Mouse (Mus musculus): Measurements from ENCODE around the gene Top2a.
A peak's percentile ranks its signal among the peaks of the same experiment; 100 is the strongest.

Gene Top2a

DNA sequence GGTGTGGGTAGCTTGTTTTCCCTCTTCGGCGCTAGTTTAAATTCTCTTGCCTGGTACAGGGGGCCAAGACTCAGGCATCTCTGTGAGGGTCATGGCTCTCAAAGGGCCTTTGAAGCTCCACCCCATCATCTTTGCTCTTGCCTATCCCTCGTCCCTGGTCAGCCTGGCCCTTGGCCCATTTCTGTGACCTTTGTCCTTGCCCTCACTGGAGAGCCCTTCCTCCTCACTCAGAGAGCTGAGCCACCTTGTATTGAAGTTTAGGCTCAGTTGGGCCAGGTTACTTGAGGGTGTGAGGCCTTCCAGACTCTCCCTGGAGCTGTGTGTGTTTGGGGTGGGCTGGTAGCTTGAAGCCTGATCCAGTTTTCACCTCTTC is 78.4 kb downstream of the Top2a start:
- peak; percentile 97 for DNase-seq

DNA sequence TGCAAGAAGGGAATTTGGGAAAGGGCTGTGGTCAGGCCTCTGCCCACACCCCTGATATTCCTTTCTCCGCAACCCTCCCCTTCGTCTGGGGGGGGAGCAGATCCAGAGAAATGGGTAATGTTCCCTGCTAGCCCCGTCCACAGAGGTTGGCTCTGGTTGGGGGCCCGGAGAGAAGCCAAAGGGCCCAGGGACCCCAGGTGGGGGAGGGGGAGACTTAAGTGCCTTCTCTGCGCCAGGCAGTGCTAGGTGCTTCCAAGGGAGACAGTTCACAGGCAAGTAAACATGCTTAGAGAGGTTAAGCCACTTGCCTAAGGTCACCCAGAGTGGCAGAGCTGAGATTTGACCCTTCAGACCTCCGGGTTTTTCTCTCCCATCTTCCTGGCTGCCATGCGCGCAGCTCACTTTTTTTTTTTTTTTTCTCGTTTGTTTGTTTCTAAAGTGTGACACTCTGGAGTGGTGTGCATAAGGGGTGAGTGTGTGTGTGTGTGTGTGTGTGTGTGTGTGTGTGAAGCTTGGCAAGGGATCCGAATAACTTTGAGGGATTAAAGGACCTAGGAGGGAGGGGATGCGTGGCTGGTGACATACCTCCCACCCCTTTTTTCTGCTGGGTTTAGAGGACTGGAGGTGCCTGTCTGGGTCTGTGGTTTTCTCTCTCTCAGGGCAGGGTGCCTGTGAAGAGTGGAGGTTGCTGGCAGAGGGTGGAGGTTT is 78.9 kb downstream of the Top2a start:
- no peak for DNase-seq

DNA sequence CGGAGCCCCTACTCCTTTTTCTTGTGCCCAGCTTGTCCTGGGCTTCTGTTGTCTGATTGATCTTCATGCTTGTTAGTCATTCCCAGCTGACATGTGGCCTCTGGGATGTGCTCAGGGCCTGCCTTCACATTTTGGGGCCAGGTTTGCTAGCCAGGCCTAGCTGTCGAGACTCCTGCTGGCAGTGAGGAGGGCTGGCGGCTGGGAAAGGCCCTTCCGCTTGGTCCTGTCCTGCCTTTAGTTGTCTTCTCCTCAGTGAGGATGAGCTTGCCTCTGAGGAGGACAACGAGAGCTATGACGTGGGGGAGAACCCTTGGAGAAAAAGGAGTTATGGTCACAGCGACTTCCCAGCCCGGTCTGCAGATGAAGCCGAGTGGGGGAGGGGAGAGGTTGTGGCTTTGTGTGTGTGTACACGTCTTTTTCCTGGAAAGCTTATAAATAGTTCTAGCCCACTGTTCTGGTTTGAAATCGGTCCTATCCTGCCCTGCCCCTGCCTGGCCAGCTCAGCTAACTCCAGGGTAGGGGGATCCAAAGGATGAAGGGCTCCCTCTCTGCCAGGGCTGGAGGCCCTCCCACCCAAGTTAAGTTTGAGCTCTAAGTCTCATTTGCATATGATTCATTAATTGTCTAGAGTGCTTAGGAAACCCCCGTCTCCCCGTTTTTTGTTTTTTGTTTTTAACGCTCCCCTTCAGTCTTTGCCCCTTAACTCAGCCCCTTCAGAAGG is 80.1 kb downstream of the Top2a start:
- DNase-seq, result no peak
